Mouse (Mus musculus): ENCODE measurements around the gene Timm10b.

- no peak for TF ChIP-seq EP300 (IDR thresholded peaks at IDR 0.05)
- peak; percentile 74 for TF ChIP-seq CTCF (IDR thresholded peaks at IDR 0.05)
These were observed 11.0 kb downstream of the Timm10b start, which contains the start of gene Dnhd1 for GRCm38 (mm10) chr7:105650639-105651435.
